Mouse (Mus musculus) ES-Bruce4 (cell line): Measurements from ENCODE around the gene Agap1.

Experiments
- CTCF ChIP-seq: IDR thresholded peaks from one replicate; pipeline ENCODE4 v1.8.1; 2011; ENCODE audit warnings: low read depth, low read length
- EP300 ChIP-seq: IDR thresholded peaks from 2 replicates; pipeline ENCODE4 v1.6.1; 2011; ENCODE audit warnings: low read depth, low read length; ENCODE audit not compliant: insufficient read depth
- POLR2A ChIP-seq: IDR thresholded peaks from one replicate; pipeline ENCODE4 v1.8.1; 2011; ENCODE audit warnings: low read length; ENCODE audit not compliant: insufficient read depth

DNA sequence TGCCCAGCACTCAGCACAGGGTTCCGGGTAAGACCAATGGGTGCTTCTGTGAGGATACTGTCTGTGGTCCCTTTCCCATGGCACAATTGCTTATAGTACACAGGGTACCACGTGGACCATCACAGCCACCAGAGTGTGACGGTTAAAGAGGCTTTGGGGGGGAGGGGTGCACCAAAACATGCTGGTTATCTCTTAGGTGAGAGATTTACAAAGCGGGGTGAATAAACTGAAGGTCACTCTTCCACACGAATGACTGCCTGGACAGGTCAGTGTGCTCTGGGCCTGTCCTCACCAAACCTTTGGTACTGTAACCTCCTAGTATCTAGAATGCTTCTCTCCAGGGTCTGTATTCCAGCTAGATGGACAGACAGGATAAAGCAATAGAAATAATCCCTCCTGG, 441.2 kb downstream of the Agap1 start:
- TF ChIP-seq CTCF = no peak
- TF ChIP-seq POLR2A = no peak
- no peak for TF ChIP-seq EP300
